Mouse (Mus musculus) cortical plate, adult 2 months (tissue): ENCODE data around the gene Malsu1. TPM values are rescaled to one million over a fixed set of nuclear protein-coding genes. Genes with fewer than 3 reads are reported as not detected.

ENCODE experiments used
- H3K27ac ChIP-seq: fragments of 200-500 bp; 2 replicates; pipeline ENCODE4 v1.5.1; 2012; ENCODE audit warnings: low read length, control low read depth, inconsistent platforms; ENCODE audit not compliant: insufficient read depth
- H3K4me1 ChIP-seq: fragments of 200-500 bp; 2 replicates; pipeline ENCODE4 v1.6.1; 2011; ENCODE audit warnings: low read length; ENCODE audit not compliant: control insufficient read depth, insufficient read depth
- H3K4me3 ChIP-seq: fragments of 200-500 bp; 2 replicates; pipeline ENCODE4 v1.5.1; 2011; ENCODE audit warnings: mild to moderate bottlenecking, low read length, control low read depth; ENCODE audit not compliant: insufficient read depth
- CTCF ChIP-seq: fragments of 200-500 bp; IDR thresholded peaks from 2 replicates; pipeline ENCODE4 v1.5.1; 2011; ENCODE audit warnings: mild to moderate bottlenecking, control low read depth, low read length; ENCODE audit not compliant: insufficient read depth; ENCODE audit errors: extremely low read depth
- POLR2A ChIP-seq: fragments of 200-500 bp; IDR thresholded peaks from 2 replicates; pipeline ENCODE4 v1.6.1; 2011; ENCODE audit warnings: mild to moderate bottlenecking, low read length, control low read depth; ENCODE audit not compliant: insufficient read depth; ENCODE audit errors: extremely low read depth
- polyA plus RNA-seq: library from polyadenylated mRNA; depleted of rRNA; stranded (reverse); fragments of >200 nt; gene quantifications from 2 replicates; pipeline ENCODE4 v1.2.3, GENCODE M21; 2012; rRNA removed

Gene Malsu1
- polyA plus RNA-seq, 1 experiment, result 18.9 TPM

DNA sequence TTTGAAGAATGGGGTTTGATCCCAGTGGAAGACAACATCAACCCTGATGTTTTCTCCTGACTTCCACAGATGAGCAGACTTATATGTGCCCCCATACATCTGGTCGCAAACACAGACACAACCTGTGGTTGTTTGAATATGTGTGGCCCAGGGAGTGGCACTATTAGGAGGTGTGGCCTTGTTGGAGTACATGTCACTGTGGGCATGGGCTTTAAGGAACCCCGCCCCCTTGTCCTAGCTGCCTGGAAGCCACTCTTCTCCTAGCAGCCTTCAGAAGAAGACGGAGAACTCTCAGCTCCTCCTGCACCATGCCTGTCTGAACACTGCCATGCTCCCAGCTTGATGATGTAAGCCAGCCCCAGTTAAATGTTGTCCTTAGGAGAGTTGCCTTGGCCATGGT is 46.8 kb downstream of the Malsu1 start:
- Histone ChIP-seq H3K4me3 (no peak overlapping the region), H3K27ac (no peak overlapping the region), H3K4me1 (no peaks in the 10 kb centered on the region)
- TF ChIP-seq CTCF (no peak), POLR2A (no peak)

DNA sequence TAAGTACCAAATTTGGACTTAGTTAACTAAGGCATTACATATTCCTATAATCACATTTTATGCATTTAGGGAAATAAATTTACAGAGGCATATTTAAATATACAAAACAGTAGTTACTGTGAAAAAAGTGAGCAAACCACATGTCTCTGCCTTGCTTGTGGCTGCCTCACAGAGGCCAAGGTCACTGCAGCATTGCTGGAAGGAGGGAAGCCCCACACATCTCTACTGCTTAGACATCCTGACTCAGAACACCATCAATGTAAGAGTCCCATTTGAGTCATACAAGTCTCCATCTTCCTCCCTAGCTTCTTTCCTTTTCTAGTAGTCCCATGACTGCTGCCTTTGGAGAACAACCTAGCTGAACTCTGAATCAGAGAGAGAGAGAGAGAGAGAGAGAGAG is 56.7 kb downstream of the Malsu1 start:
- Histone ChIP-seq H3K4me3 (no peak overlapping the region), H3K4me1 (no peaks in the 10 kb centered on the region), H3K27ac (no peak overlapping the region)
- TF ChIP-seq CTCF, result no peak
- no peak for TF ChIP-seq POLR2A

DNA sequence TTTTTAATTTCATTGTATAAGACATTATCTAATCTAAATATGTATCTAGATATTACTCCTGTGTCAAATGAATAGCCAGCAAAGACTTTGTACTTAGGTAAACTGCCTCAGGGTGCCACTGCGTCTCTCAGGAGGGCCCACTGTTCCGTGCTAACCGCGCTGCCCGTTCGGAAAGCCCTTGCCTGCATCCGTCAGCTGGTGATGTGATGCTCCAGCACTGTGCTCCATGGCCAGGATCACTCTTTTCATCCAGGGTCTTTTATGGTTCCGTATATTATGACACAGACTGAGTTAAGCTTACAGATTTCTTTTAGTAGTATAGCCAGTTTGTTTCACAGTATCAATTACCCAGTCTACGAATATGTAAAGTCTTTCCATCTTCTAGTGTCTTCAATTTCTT is 58.3 kb downstream of the Malsu1 start:
- TF ChIP-seq POLR2A, result no peak
- TF ChIP-seq CTCF, result no peak
- no peak overlapping the region for H3K27ac ChIP-seq
- H3K4me1 ChIP-seq, result no peaks in the 10 kb centered on the region
- H3K4me3 ChIP-seq, result no peak overlapping the region

DNA sequence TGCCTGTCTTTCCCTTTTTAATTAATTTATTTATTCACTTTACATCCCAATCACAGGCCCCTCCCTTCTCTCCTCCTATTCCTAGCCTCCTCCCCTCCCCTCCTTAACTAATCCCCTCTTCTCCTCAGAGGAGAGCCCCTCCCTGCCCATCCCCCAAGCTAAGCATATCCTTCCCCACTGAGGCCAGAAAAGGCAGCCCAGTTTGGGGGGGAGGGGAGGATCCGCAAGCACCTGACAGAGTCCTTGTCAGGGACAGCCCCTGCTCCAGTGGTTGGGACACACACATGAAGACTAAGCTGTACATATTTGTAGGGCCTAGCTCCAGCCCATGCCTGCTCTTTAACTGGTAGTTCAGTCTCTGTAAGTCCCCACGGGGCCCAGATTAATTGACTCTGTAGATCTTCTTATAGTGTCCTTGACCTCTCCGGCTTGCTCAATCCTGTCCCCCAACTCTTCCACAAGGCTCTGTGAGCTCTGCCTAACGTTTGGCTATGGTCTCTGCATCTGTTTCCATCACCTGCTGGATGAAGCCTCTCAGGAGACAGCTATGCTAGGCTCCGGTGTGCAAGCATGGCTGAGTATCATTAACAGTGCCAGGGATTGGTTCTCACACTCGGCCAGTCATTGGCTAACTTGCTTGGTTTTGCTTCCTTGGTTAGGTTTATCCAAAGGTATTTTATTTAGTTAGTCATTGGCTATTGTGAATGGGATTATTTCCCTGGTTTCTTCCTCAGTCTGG is 58.9 kb downstream of the Malsu1 start:
- TF ChIP-seq POLR2A (no peak), CTCF (no peak)

More for the DNA sequence above, 58.9 kb downstream of the Malsu1 start:
- H3K27ac ChIP-seq, result no peak overlapping the region
- no peak overlapping the region for H3K4me3 ChIP-seq
- no peaks in the 10 kb centered on the region for H3K4me1 ChIP-seq

Other genes starting within 250 kb of the Malsu1 start
- gene Tmem176a, start 232.9 kb upstream of the Malsu1 start, polyA plus RNA-seq, result 25.6 and 25.8 TPM in 2 replicates
- gene Tmem176b, start 232.3 kb upstream of the Malsu1 start, polyA plus RNA-seq, result 75.5 and 76.3 TPM in 2 replicates
- gene Aoc1, start 200.9 kb upstream of the Malsu1 start, polyA plus RNA-seq, result 0.04 TPM in 1 of 2 replicates, not detected in the other
- gene 1600015I10Rik, start 143.9 kb upstream of the Malsu1 start, polyA plus RNA-seq, result not detected in 2 replicates
- not detected in 2 replicates for gene Doxl2, start 98.8 kb upstream of the Malsu1 start, polyA plus RNA-seq
- not detected in 2 replicates for gene Svs1, start 86.9 kb upstream of the Malsu1 start, polyA plus RNA-seq
- gene Gpnmb, start 37.2 kb upstream of the Malsu1 start, polyA plus RNA-seq, result 0.92 and 2.2 TPM in 2 replicates
- gene Igf2bp3, start 141.2 kb downstream of the Malsu1 start, polyA plus RNA-seq, result 0.02 TPM in 1 of 2 replicates, not detected in the other
- gene Tra2a, start 190.2 kb downstream of the Malsu1 start, polyA plus RNA-seq, result 111 and 113 TPM in 2 replicates
- 8.4 and 9.4 TPM in 2 replicates for gene Ccdc126, start 245.5 kb downstream of the Malsu1 start, polyA plus RNA-seq